Mouse (Mus musculus) hindbrain, embryonic 14.5 days (tissue): ENCODE results near the gene Pde6b. TPM values are rescaled to one million over a fixed set of nuclear protein-coding genes. Genes with fewer than 3 reads are reported as not detected.

Experiments used
- ATAC-seq: fragments of 200-750 bp; cut with Nextera tagmentation; 2 replicates; pipeline ENCODE4 v1.8.0; 2017; ENCODE audit warnings: moderate number of reproducible peaks, mild to moderate bottlenecking, moderate TSS enrichment, moderate library complexity; ENCODE audit not compliant: low FRiP score
- DNase-seq: peaks from one replicate; pipeline ENCODE4 v3.0.0-alpha.2; 2015; ENCODE audit warnings: low spot score
- H3K27ac ChIP-seq: fragments of 300-500 bp; sonication (generic); 2 replicates; pipeline ENCODE4 v1.5.1; 2014; ENCODE audit warnings: mild to moderate bottlenecking, moderate library complexity
- H3K27me3 ChIP-seq: fragments of 300-500 bp; sonication (generic); 2 replicates; pipeline ENCODE4 v1.6.1; 2014; ENCODE audit warnings: mild to moderate bottlenecking, low read length, mixed read lengths; ENCODE audit not compliant: control insufficient read depth, insufficient read depth
- H3K36me3 ChIP-seq: fragments of 300-500 bp; sonication (generic); replicated peaks from 2 replicates; pipeline ENCODE4 v1.6.1; 2014; ENCODE audit not compliant: control insufficient read depth, insufficient read depth
- H3K4me1 ChIP-seq: fragments of 300-500 bp; sonication (generic); replicated peaks from 2 replicates; pipeline ENCODE4 v1.6.1; 2014; ENCODE audit warnings: antibody characterized with exemption, low read length, mixed read lengths; ENCODE audit not compliant: control insufficient read depth, insufficient read depth
- H3K4me2 ChIP-seq: fragments of 300-500 bp; sonication (generic); replicated peaks from 2 replicates; pipeline ENCODE4 v1.6.1; 2014; ENCODE audit warnings: mild to moderate bottlenecking, moderate library complexity
- H3K4me3 ChIP-seq: fragments of 300-500 bp; sonication (generic); replicated peaks from 2 replicates; pipeline ENCODE4 v1.5.1; 2014; ENCODE audit warnings: mild to moderate bottlenecking, low read length
- H3K9ac ChIP-seq: fragments of 300-500 bp; sonication (generic); 2 replicates; pipeline ENCODE4 v1.6.1; 2014
- H3K9me3 ChIP-seq: fragments of 300-500 bp; sonication (generic); 2 replicates; pipeline ENCODE4 v1.6.1; 2016; ENCODE audit warnings: low read length; ENCODE audit not compliant: control insufficient read depth
- WGBS: fragments of 180-500 bp; shearing (Covaris S2); extraction: QIAGEN DNeasy Blood & Tissue Kit; methylation state at CpG from one replicate; pipeline ENCODE4 v1.1.7; 2014; 5-methylcytosine and 5-hydroxymethylcytosine counted together
- polyA plus RNA-seq: library from polyadenylated mRNA; unstranded; fragments of >200 nt; fragmentation: Nextera tagmentation; extraction: Ambion mirVana; gene quantifications from 2 replicates; pipeline ENCODE4 v1.2.1, GENCODE M21; 2014

Gene Pde6b
- polyA plus RNA-seq, 1 experiment from 2014 or later, result 0.28 TPM

DNA sequence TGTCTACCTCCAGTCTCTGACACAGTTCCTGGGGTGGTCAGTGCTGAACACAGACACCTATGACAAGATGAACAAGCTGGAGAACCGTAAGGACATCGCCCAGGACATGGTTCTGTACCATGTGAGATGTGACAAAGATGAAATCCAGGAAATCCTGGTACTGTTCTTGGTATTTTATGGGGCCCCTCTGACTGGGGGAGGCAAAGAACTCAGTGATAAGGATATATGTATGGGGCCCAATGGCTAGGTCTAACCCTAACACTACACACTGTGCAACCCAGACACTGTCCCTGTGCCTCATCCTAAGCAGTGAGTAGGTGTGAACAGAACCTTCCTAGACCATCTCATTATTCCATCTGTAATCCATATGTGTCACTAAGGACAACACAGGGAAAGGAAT lies 35.2 kb downstream of the Pde6b start:
- H3K27me3 ChIP-seq, result no peaks in the 10 kb centered on the region
- no peaks in the 10 kb centered on the region for H3K4me1 ChIP-seq
- 91% methylated on average over 2 of the region's 2 CpGs for WGBS
- no peaks in the 10 kb centered on the region for H3K9me3 ChIP-seq
- H3K27ac ChIP-seq, result no peak overlapping the region
- no peaks in the 10 kb centered on the region for H3K36me3 ChIP-seq
- ATAC-seq, result no peak
- H3K4me3 ChIP-seq, result no peak overlapping the region
- H3K4me2 ChIP-seq, result no peak overlapping the region
- no peak overlapping the region for H3K9ac ChIP-seq
- no peak for DNase-seq

DNA sequence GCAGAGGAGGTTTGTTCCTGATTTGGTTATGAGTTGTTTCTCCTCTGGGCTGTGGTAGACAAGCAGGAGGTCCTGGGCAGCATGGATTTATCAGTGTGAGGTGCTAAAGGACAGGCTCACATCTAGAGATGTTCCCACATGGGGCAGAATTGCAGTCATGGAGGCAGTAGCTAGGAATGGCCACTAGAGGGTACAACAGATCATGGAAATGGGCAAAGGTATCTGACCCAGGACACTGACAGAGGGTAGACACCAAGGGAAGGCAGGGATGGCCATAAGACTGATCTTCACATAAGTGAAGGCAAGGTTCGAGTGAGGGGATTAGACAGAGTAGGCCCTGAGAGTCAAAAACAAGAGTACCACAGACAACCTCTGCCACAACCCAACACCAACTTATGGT lies 39.0 kb downstream of the Pde6b start:
- H3K4me1 ChIP-seq, result no peaks in the 10 kb centered on the region
- no peak overlapping the region for H3K4me3 ChIP-seq
- DNase-seq, result peak; percentile 58
- H3K9ac ChIP-seq, result no peak overlapping the region
- H3K27ac ChIP-seq, result no peak overlapping the region
- no peak overlapping the region for H3K4me2 ChIP-seq
- H3K36me3 ChIP-seq, result peaks cover 25% of the 10 kb centered on the region
- no peaks in the 10 kb centered on the region for H3K27me3 ChIP-seq
- no peaks in the 10 kb centered on the region for H3K9me3 ChIP-seq
- ATAC-seq, result no peak
- 65% methylated on average over 1 of the region's 1 CpGs for WGBS

DNA sequence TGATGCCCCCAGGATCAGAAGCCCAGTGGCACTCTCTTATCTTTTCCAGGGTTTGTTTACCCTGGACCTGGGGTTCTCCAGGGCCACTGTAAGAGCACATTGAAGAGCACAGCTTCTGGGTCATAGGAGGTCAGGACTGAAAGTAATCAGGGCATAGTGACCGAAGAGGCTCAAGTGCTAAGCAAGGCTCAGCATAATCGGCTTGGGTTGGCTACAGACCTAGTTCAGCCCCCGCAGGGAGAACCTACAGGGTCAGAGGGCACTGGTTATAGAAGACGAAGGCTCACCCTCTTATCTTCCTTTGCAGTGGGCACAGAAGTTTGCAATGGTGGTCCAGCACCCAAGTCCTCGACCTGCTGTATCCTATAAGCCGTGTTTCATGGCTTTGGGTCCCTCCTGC lies 43.0 kb downstream of the Pde6b start:
- no peak overlapping the region for H3K4me2 ChIP-seq
- peaks cover 28% of the 10 kb centered on the region for H3K36me3 ChIP-seq
- 96% methylated on average over 6 of the region's 6 CpGs for WGBS
- DNase-seq (no peak), ATAC-seq (no peak)
- no peaks in the 10 kb centered on the region for H3K9me3 ChIP-seq
- no peak overlapping the region for H3K27ac ChIP-seq
- H3K9ac ChIP-seq, result no peak overlapping the region
- no peak overlapping the region for H3K4me3 ChIP-seq
- peaks cover 9% of the 10 kb centered on the region for H3K4me1 ChIP-seq
- no peaks in the 10 kb centered on the region for H3K27me3 ChIP-seq

DNA sequence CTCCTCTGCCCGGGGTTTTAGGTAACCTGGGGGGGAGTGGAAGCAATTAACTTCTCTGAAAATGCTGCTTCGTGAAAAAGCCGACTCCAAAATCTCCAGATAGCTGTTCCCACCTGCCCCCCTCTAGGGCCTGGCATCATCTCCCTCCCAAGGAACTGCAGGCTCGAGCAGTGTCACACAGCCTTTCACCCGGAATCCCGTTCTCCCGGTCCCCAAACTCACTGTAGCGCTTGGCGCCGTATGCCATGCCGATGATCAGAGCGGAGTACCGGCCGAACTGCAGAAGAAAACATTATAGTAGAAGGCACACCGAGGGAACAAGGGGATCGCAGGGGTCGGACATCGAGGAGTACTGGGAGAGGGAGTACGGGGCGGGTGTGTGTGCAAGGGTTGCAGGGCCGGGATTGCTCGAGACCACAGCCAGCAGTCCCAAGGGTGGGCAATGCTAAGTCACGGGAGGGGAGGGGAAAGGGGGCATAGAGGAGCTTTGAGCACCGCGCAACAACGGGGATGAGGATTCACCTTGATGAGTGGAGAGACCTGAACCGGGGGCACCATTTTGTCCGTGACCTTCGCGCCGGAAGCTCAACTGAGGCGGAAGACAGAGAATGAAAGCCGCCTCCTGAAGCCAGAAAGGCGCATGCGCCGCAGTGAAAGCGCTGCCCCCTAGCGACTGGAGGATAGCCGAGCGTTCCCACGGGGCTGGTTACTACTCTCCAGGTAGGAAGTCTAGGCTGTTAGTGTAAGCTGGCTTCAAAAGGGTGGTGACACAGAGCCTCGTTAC lies 45.8 kb downstream of the Pde6b start, which contains the start of gene Atp5k:
Gene Atp5k (minus strand): TSS at position 645 of the 784 bp plus-strand sequence.
- peak; percentile 97 for DNase-seq
- peak; percentile 91 for ATAC-seq
- Histone ChIP-seq H3K4me1 (peaks cover 9% of the 10 kb centered on the region), H3K4me2 (peak within 1 kb of the TSS; percentile 83), H3K9me3 (no peaks in the 10 kb centered on the region), H3K36me3 (peaks cover 28% of the 10 kb centered on the region), H3K27me3 (no peaks in the 10 kb centered on the region), H3K9ac (peak within 1 kb of the TSS; percentile 71), H3K27ac (no peak within 1 kb of the TSS), H3K4me3 (peak within 1 kb of the TSS; percentile 53)
- 1% methylated on average over 42 of the region's 42 CpGs for WGBS

DNA sequence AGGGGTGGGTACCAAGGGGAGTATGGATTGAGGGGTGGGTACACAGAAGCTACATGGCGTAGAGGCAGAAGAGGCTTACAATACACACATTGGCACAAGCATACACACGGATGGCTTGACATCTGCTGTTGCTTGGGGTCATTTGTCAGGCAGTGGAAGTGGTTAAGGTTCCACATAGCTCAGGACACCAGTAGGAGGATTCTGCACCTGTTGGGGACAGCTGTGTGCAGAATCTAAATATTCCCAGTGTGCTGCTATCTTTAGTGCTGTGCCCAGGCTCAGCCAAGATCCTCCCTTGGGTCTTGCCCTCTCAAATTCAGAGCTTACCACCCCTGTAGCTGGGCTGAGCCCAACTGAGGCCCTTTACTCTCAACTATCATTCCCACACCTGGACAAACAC lies 47.9 kb downstream of the Pde6b start:
- DNase-seq (no peak), ATAC-seq (no peak)
- Histone ChIP-seq H3K4me2 (no peak overlapping the region), H3K9me3 (no peaks in the 10 kb centered on the region), H3K27ac (no peak overlapping the region), H3K4me1 (peaks cover 9% of the 10 kb centered on the region), H3K36me3 (peaks cover 12% of the 10 kb centered on the region), H3K4me3 (no peak overlapping the region), H3K9ac (no peak overlapping the region), H3K27me3 (no peaks in the 10 kb centered on the region)
- WGBS, result 79% methylated on average over 2 of the region's 2 CpGs

DNA sequence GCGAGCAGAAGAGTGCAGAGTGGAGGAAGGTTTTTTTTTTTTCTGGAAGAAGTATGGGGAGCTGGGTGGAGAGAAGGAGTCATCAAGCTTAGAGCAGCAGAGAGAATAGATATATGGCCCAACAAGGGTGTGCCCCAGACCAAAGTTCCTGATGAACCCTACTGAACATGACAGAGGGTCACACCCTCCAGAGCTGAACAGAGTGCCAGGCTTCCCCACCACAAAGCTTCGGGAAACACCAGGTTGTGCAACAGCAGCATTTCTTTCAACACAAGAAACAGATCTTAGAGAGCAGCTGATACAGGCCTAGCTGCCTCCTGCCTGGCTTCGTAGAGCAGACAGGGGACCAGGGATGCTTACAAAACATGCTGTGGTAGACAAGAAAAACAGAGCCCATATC lies 58.8 kb downstream of the Pde6b start:
- H3K27me3 ChIP-seq, result peaks cover 12% of the 10 kb centered on the region; the same call in 1 of the 2 replicates
- no peaks in the 10 kb centered on the region for H3K4me1 ChIP-seq
- no peak overlapping the region for H3K27ac ChIP-seq
- H3K9me3 ChIP-seq, result no peaks in the 10 kb centered on the region
- H3K4me2 ChIP-seq, result no peak overlapping the region
- ATAC-seq, result no peak
- 89% methylated on average over 3 of the region's 3 CpGs for WGBS
- no peak for DNase-seq
- H3K4me3 ChIP-seq, result no peak overlapping the region
- H3K36me3 ChIP-seq, result no peaks in the 10 kb centered on the region
- no peak overlapping the region for H3K9ac ChIP-seq

DNA sequence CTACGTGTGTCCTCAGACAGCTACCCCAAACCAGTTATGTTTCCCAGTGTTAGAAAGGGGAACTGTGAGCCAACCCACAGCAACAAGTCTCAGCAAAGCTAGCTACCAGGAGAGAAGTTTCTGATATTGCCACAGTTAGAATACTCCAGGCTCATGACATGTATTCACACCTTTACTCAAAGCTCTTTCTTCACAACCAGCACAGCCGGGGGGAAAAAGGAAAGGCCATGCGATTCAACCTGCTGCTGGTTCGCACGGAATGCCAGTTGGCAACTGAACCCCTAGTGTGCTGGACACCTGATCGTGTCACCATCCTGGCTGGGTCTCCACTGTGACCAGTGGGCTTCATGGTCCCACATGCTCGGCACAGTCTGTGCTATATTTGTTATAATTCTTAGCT lies 59.7 kb downstream of the Pde6b start:
- no peak overlapping the region for H3K9ac ChIP-seq
- H3K27me3 ChIP-seq, result peaks cover 12% of the 10 kb centered on the region; the same call in 1 of the 2 replicates
- no peaks in the 10 kb centered on the region for H3K9me3 ChIP-seq
- 80% methylated on average over 7 of the region's 7 CpGs for WGBS
- H3K4me2 ChIP-seq, result no peak overlapping the region
- H3K4me1 ChIP-seq, result no peaks in the 10 kb centered on the region
- DNase-seq (no peak), ATAC-seq (no peak)
- no peak overlapping the region for H3K4me3 ChIP-seq
- no peak overlapping the region for H3K27ac ChIP-seq
- H3K36me3 ChIP-seq, result no peaks in the 10 kb centered on the region

DNA sequence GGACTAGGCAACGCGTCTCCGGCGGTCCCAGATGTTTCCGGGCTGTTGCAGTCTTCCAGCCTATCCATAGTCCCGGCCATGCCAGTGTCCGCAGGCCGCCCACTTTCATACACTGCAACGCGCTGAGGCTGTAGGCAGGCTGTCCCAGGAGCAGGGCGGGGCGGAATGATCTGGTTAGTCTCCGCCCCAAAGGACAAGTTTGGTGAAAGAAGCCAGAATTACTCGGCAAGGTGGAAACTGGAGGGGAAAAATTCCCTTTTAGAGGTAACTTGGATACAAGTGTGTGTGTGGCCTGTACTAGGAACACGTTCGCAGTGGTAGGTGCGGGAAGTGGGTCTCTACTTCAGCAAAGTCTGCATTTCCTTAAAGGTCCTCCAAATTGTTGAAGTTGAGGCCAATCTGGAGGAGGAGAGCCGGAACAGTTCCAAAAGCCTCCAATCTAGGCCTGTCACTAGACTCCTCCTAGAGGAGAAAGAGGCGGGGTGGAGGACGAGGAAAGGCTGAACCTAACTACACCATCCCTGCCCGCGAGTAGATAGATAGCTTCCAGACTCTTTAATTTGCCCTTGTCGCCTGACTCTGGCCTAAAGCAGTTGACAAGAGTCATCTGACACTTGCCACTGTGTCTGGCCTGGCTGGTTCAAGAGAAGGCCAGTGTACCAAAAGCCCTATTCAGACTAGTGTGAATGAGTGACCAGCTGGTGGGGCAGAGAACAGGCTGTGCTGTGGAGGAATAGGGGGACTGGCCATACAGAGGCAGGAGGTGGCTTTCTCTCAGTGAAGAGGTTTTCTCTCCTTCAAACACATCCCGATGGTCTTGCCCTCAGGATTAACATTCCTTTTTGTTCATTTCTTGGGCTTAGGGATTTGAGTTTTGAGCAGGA lies 60.8 kb downstream of the Pde6b start, which contains the start of gene Mfsd7a:
Gene Mfsd7a (minus strand): TSS at position 107 of the 884 bp plus-strand sequence.
- Histone ChIP-seq H3K4me3 (peak within 1 kb of the TSS; percentile 23), H3K9ac (peak within 1 kb of the TSS; percentile 29; the same call in 1 of the 2 replicates), H3K4me2 (peak within 1 kb of the TSS; percentile 48), H3K36me3 (no peaks in the 10 kb centered on the region), H3K4me1 (no peaks in the 10 kb centered on the region), H3K27me3 (peaks cover 12% of the 10 kb centered on the region; the same call in 1 of the 2 replicates), H3K9me3 (no peaks in the 10 kb centered on the region), H3K27ac (no peak within 1 kb of the TSS)
- DNase-seq (no peak), ATAC-seq (peak; percentile 51; the same call in 1 of the 2 replicates)
- 16% methylated on average over 24 of the region's 24 CpGs for WGBS
